Mouse (Mus musculus) MEL (cell line): Measurements from ENCODE around the gene Msl2. TPM values are rescaled to one million over a fixed set of nuclear protein-coding genes. Genes with fewer than 3 reads are reported as not detected.

Experiments
- DNase-seq: peaks from one replicate; pipeline ENCODE4 v3.0.0; 2011; ENCODE audit warnings: low read depth, low spot score
- H3K27ac ChIP-seq: 2 replicates; pipeline ENCODE4 v1.5.1; 2012; ENCODE audit warnings: low read depth, mild to moderate bottlenecking, control low read depth, low read length, moderate library complexity; ENCODE audit not compliant: control insufficient read depth
- H3K27me3 ChIP-seq, 2 experiments: fragments of 150-350 bp in 1 of 2; sonication (generic) in 1 of 2; 2 replicates each; pipeline ENCODE4 v1.6.1; 2012; ENCODE audit warnings: low read length in 2 of 2, mild to moderate bottlenecking in 2 of 2, improper control_type of control experiment in 1 of 2, moderate library complexity in 1 of 2; ENCODE audit not compliant: insufficient read depth in 2 of 2, control insufficient read depth in 1 of 2
- H3K36me3 ChIP-seq, 2 experiments: 2 replicates each; pipeline ENCODE4 v1.6.1; 2012 to 2014; ENCODE audit warnings: low read length in 2 of 2, improper control_type of control experiment in 1 of 2, inconsistent platforms in 1 of 2, mild to moderate bottlenecking in 1 of 2; ENCODE audit not compliant: insufficient read depth in 2 of 2, control insufficient read depth in 1 of 2
- H3K4me1 ChIP-seq, 2 experiments: fragments of 150-350 bp in 1 of 2; sonication (generic) in 1 of 2; 2 replicates each; pipeline ENCODE4 v1.6.1; 2012; ENCODE audit warnings: low read length in 2 of 2, improper control_type of control experiment in 1 of 2, mild to moderate bottlenecking in 1 of 2; ENCODE audit not compliant: insufficient read depth in 2 of 2, control insufficient read depth in 1 of 2
- H3K4me3 ChIP-seq, 2 experiments: fragments of 150-350 bp in 1 of 2; sonication (generic) in 1 of 2; 2 replicates each; pipeline ENCODE4 v1.5.1; 2012; ENCODE audit warnings: low read depth in 2 of 2, low read length in 2 of 2, mild to moderate bottlenecking in 2 of 2, moderate library complexity in 2 of 2, control low read depth in 1 of 2, improper control_type of control experiment in 1 of 2; ENCODE audit not compliant: control insufficient read depth in 1 of 2, insufficient read depth in 1 of 2
- H3K79me2 ChIP-seq: 2 replicates; pipeline ENCODE4 v1.6.1; 2012; ENCODE audit warnings: mild to moderate bottlenecking, low read length, moderate library complexity; ENCODE audit not compliant: control insufficient read depth, poor library complexity, insufficient read depth
- H3K9ac ChIP-seq: 2 replicates; pipeline ENCODE4 v1.6.1; 2012; ENCODE audit warnings: low read depth, mild to moderate bottlenecking, control low read depth, low read length, moderate library complexity; ENCODE audit not compliant: control insufficient read depth, poor library complexity, severe bottlenecking
- H3K9me3 ChIP-seq: fragments of 150-350 bp; sonication (generic); replicated peaks from 2 replicates; pipeline ENCODE4 v1.6.1; 2012; ENCODE audit warnings: mild to moderate bottlenecking, low read length, improper control_type of control experiment, moderate library complexity; ENCODE audit not compliant: insufficient read depth
- CHD1 ChIP-seq: IDR thresholded peaks from 2 replicates; pipeline ENCODE4 v1.6.1; 2012; ENCODE audit warnings: low read depth, mild to moderate bottlenecking, inconsistent platforms, low read length, improper control_type of control experiment
- ELF1 ChIP-seq: IDR thresholded peaks from 2 replicates; pipeline ENCODE4 v1.6.1; 2014; ENCODE audit warnings: low read depth, mild to moderate bottlenecking, inconsistent platforms, low read length, improper control_type of control experiment, moderate library complexity
- EP300 ChIP-seq, 2 experiments: IDR thresholded peaks; 2 replicates each; pipeline ENCODE4 v1.6.1; 2011; ENCODE audit warnings: improper control_type of control experiment in 2 of 2, low read length in 2 of 2, low read depth in 1 of 2, mild to moderate bottlenecking in 1 of 2
- KAT2A ChIP-seq: conservative IDR thresholded peaks from 2 replicates; pipeline ENCODE4 v1.6.1; 2012; ENCODE audit warnings: low read depth, low read length, improper control_type of control experiment, inconsistent platforms
- MAFK ChIP-seq: IDR thresholded peaks from 2 replicates; pipeline ENCODE4 v1.6.1; 2011; ENCODE audit warnings: low read depth, mild to moderate bottlenecking, low read length, improper control_type of control experiment, borderline replicate concordance
- MAX ChIP-seq: IDR thresholded peaks from 2 replicates; pipeline ENCODE4 v1.6.1; 2011; ENCODE audit warnings: low read length, improper control_type of control experiment
- MAZ ChIP-seq: IDR thresholded peaks from 2 replicates; pipeline ENCODE4 v1.6.1; 2012; ENCODE audit warnings: low read depth, mild to moderate bottlenecking, inconsistent platforms, low read length, improper control_type of control experiment
- MXI1 ChIP-seq: IDR thresholded peaks from 2 replicates; pipeline ENCODE4 v1.6.1; 2011; ENCODE audit warnings: mild to moderate bottlenecking, low read depth, low read length, improper control_type of control experiment
- NELFE ChIP-seq: IDR thresholded peaks from 2 replicates; pipeline ENCODE4 v1.6.1; 2011; ENCODE audit warnings: low read depth, low read length, improper control_type of control experiment
- POLR2AphosphoS2 ChIP-seq: IDR thresholded peaks from 2 replicates; pipeline ENCODE4 v1.6.1; 2011; ENCODE audit warnings: low read length, improper control_type of control experiment
- POLR2AphosphoS5 ChIP-seq: IDR thresholded peaks from 2 replicates; pipeline ENCODE4 v1.6.1; 2012; ENCODE audit warnings: low read depth, borderline replicate concordance, mild to moderate bottlenecking, inconsistent platforms, low read length, moderate library complexity, mixed read lengths
- RCOR1 ChIP-seq: IDR thresholded peaks from 2 replicates; pipeline ENCODE4 v1.6.1; 2012; ENCODE audit warnings: low read depth, mild to moderate bottlenecking, inconsistent platforms, low read length, improper control_type of control experiment
- TBP ChIP-seq: IDR thresholded peaks from 2 replicates; pipeline ENCODE4 v1.8.0; 2011; ENCODE audit warnings: low read depth, low read length, improper control_type of control experiment
- TCF12 ChIP-seq: IDR thresholded peaks from 2 replicates; pipeline ENCODE4 v1.6.1; 2014; ENCODE audit warnings: low read depth, mild to moderate bottlenecking, inconsistent platforms, low read length, improper control_type of control experiment, moderate library complexity
- USF1 ChIP-seq: IDR thresholded peaks from 2 replicates; pipeline ENCODE4 v1.6.1; 2014; ENCODE audit warnings: low read depth, mild to moderate bottlenecking, inconsistent platforms, low read length, improper control_type of control experiment, moderate library complexity
- ZC3H11A ChIP-seq: IDR thresholded peaks from 2 replicates; pipeline ENCODE4 v1.6.1; 2012; ENCODE audit warnings: low read depth, mild to moderate bottlenecking, inconsistent platforms, low read length, improper control_type of control experiment
- ZKSCAN1 ChIP-seq: IDR thresholded peaks from 2 replicates; pipeline ENCODE4 v1.6.1; 2012; ENCODE audit warnings: low read depth, mild to moderate bottlenecking, inconsistent platforms, low read length, improper control_type of control experiment, moderate library complexity
- ZNF384 ChIP-seq: IDR thresholded peaks from 2 replicates; pipeline ENCODE4 v1.6.1; 2012; ENCODE audit warnings: low read depth, mild to moderate bottlenecking, inconsistent platforms, low read length, improper control_type of control experiment
- polyA plus RNA-seq, 2 experiments: library from polyadenylated mRNA; stranded (reverse) in 1 of 2; unstranded in 1 of 2; fragments of >175 nt in 1 of 2; fragments of >200 nt in 1 of 2; gene quantifications; 2 replicates each; pipeline versions ENCODE4 v1.2.1 to v1.2.4; 2012; ENCODE audit warnings: low replicate concordance in 2 of 2, low read depth in 1 of 2; ENCODE audit not compliant: insufficient read length in 2 of 2, insufficient read depth in 1 of 2, missing spikeins in 1 of 2
- total RNA-seq: library from RNA; depleted of rRNA; stranded (reverse); fragments of 300-350 nt; gene quantifications from 2 replicates; pipeline ENCODE4 v1.2.3, GENCODE M21; 2012

The Msl2 gene
- total and polyA plus RNA-seq, 3 experiments: 19.7 to 39.6 (median 29.6) TPM

GRCm38 (mm10) chr9:101097542-101097941 lies 23.6 kb downstream of the Msl2 start:
- Histone ChIP-seq H3K79me2 (peaks cover 76% of the 10 kb centered on the region), H3K9me3 (no peaks in the 10 kb centered on the region), H3K4me1 (peaks cover 10 to 15% of the 10 kb centered on the region in 2 experiments), H3K9ac (no peak overlapping the region), H3K27ac (no peak overlapping the region), H3K36me3 (peaks cover 19 to 35% of the 10 kb centered on the region in 2 experiments), H3K4me3 (no peak overlapping the region), H3K27me3 (no peaks in the 10 kb centered on the region)
- no peak for DNase-seq
- TF ChIP-seq CHD1: no peak
- TF ChIP-seq POLR2AphosphoS5: peak; percentile 91; the same call in 1 of the 2 replicates
- no peak for TF ChIP-seq ZC3H11A

GRCm38 (mm10) chr9:101099445-101099844 lies 25.5 kb downstream of the Msl2 start:
- Histone ChIP-seq H3K36me3 (peaks cover 21 to 35% of the 10 kb centered on the region in 2 experiments), H3K4me3 (no peak overlapping the region), H3K4me1 (peaks cover 15% of the 10 kb centered on the region in 2 experiments), H3K27ac (no peak overlapping the region), H3K9me3 (no peaks in the 10 kb centered on the region), H3K79me2 (peaks cover 65% of the 10 kb centered on the region), H3K9ac (no peak overlapping the region)
- no peak for DNase-seq
- no peak for TF ChIP-seq MAZ
- TF ChIP-seq TCF12: no peak
- no peak for TF ChIP-seq TBP
- TF ChIP-seq MAFK: no peak
- no peak for TF ChIP-seq ZNF384
- TF ChIP-seq MAX: no peak
- TF ChIP-seq ZKSCAN1: no peak
- no peak for TF ChIP-seq ELF1
- TF ChIP-seq USF1: no peak
- no peak for TF ChIP-seq POLR2AphosphoS5
- TF ChIP-seq NELFE: no peak
- no peak for TF ChIP-seq EP300 (IDR thresholded peaks at IDR 0.05; ENCODE audit: low read depth in 1 of 2, low read length in 2 of 2)
- no peak for TF ChIP-seq MXI1
- no peak for TF ChIP-seq KAT2A
- no peak for TF ChIP-seq POLR2AphosphoS2
- TF ChIP-seq RCOR1: no peak
- TF ChIP-seq, all 39 proteins: peak for 0
- no peaks in the 10 kb centered on the region for H3K27me3 ChIP-seq
